Mouse (Mus musculus) embryonic facial prominence, embryonic 15.5 days (tissue): ENCODE results near the gene Rrbp1. TPM values are rescaled to one million over a fixed set of nuclear protein-coding genes. Genes with fewer than 3 reads are reported as not detected.

ENCODE experiments used
- ATAC-seq: fragments of 200-750 bp; cut with Nextera tagmentation; 2 replicates; pipeline ENCODE4 v1.8.0; 2017; ENCODE audit warnings: low read depth, moderate TSS enrichment; ENCODE audit not compliant: insufficient number of reproducible peaks, low FRiP score, low TSS enrichment
- H3K27ac ChIP-seq: fragments of 300-500 bp; sonication (generic); replicated peaks from 2 replicates; pipeline ENCODE4 v1.5.1; 2015; ENCODE audit warnings: mild to moderate bottlenecking, inconsistent platforms
- H3K27me3 ChIP-seq: fragments of 300-500 bp; sonication (generic); 2 replicates; pipeline ENCODE4 v1.6.1; 2015; ENCODE audit warnings: inconsistent platforms
- H3K36me3 ChIP-seq: fragments of 300-500 bp; sonication (generic); 2 replicates; pipeline ENCODE4 v1.6.1; 2015; ENCODE audit warnings: mild to moderate bottlenecking, inconsistent platforms
- H3K4me1 ChIP-seq: fragments of 300-500 bp; sonication (generic); 2 replicates; pipeline ENCODE4 v1.6.1; 2015; ENCODE audit warnings: inconsistent platforms
- H3K4me2 ChIP-seq: fragments of 300-500 bp; sonication (generic); replicated peaks from 2 replicates; pipeline ENCODE4 v1.6.1; 2015; ENCODE audit warnings: mild to moderate bottlenecking, inconsistent platforms
- H3K4me3 ChIP-seq: fragments of 300-500 bp; sonication (generic); replicated peaks from 2 replicates; pipeline ENCODE4 v1.5.1; 2015; ENCODE audit warnings: mild to moderate bottlenecking, inconsistent platforms
- H3K9ac ChIP-seq: fragments of 300-500 bp; sonication (generic); 2 replicates; pipeline ENCODE4 v1.6.1; 2015; ENCODE audit warnings: inconsistent platforms
- H3K9me3 ChIP-seq: fragments of 300-500 bp; sonication (generic); replicated peaks from 2 replicates; pipeline ENCODE4 v1.6.1; 2016; ENCODE audit warnings: inconsistent platforms
- WGBS: fragments of 180-500 bp; shearing (Covaris S2); methylation state at CpG from one replicate; pipeline ENCODE4 v1.1.7; 2015; 5-methylcytosine and 5-hydroxymethylcytosine counted together
- polyA plus RNA-seq: library from polyadenylated mRNA; unstranded; fragments of >200 nt; fragmentation: Nextera tagmentation; extraction: Ambion mirVana; gene quantifications from 2 replicates; pipeline ENCODE4 v1.2.1, GENCODE M21; 2015

Gene Rrbp1
- polyA plus RNA-seq, 1 experiment from 2014 or later: 129 TPM

DNA sequence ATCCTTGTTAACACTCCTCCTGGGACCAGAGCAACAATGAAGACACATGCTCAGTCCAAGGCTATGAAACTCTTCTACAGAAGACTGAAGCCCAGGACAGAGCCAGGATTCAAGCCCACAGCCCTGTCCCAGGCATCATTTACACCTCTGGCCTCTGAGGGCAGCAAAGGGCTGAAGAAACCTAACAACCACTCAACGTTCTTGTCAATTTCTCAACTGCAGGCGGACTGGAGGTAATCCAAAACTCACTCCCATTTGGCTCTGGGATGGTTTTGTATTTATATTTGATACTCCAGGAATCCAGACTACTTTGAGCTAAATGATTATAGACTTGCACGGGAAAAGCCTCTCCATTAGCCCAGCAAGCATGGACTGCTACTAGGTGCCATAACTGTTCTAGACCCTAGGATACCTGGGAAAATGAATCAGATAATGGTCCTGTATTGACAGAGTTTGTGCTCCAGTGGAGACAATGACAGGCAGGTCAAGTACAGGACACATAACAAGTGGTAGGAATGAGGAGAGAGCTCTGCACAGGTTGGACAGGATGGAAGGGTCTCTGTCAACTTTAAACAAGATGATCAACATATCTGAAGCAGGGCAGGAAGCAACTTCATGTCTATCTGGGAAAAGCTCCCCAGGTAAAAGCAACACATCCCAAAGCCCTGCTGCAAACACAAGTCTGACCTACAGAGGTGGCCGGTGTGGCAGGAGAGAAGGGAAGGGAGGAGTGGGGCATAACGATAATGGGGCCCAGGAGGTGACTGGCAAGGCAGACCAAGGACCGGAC lies 5.7 kb downstream of the Rrbp1 start:
- peaks cover 54% of the 10 kb centered on the region for H3K4me1 ChIP-seq
- ATAC-seq: no peak
- H3K27me3 ChIP-seq: no peaks in the 10 kb centered on the region
- 0 out of 2 replicates have a peak overlapping the region, but pooled peaks have one; percentile 4 for H3K27ac ChIP-seq
- H3K36me3 ChIP-seq: peaks cover 3% of the 10 kb centered on the region; the same call in 1 of the 2 replicates
- no peak overlapping the region for H3K9ac ChIP-seq
- 62% methylated on average over 6 of the region's 6 CpGs for WGBS
- no peaks in the 10 kb centered on the region for H3K9me3 ChIP-seq
- H3K4me3 ChIP-seq: no peak overlapping the region
- no peak overlapping the region for H3K4me2 ChIP-seq

DNA sequence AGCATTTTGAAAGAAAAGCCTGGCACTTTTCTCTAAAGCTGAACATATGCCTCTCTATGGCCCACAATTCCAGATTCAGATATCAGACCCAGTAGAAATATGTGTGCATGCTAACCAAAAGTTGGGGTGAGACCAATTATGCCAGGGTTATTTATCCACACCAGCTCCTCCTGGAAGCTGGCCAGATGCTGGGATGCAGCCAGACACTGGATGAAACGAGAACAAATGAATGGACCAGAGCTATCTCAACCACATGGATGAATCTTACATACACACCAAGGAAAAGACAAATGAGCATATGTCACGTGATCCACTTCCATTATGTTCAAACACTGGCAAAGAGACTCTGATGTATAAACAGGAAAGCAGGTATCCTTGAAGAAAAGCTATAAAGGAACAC lies 7.5 kb downstream of the Rrbp1 start:
- Histone ChIP-seq H3K27ac (no peak overlapping the region), H3K4me2 (no peak overlapping the region), H3K9ac (no peak overlapping the region), H3K4me3 (no peak overlapping the region), H3K36me3 (peaks cover 3% of the 10 kb centered on the region; the same call in 1 of the 2 replicates), H3K27me3 (no peaks in the 10 kb centered on the region), H3K9me3 (no peaks in the 10 kb centered on the region), H3K4me1 (peaks cover 39% of the 10 kb centered on the region)
- no peak for ATAC-seq
- 55% methylated on average over 2 of the region's 2 CpGs for WGBS

DNA sequence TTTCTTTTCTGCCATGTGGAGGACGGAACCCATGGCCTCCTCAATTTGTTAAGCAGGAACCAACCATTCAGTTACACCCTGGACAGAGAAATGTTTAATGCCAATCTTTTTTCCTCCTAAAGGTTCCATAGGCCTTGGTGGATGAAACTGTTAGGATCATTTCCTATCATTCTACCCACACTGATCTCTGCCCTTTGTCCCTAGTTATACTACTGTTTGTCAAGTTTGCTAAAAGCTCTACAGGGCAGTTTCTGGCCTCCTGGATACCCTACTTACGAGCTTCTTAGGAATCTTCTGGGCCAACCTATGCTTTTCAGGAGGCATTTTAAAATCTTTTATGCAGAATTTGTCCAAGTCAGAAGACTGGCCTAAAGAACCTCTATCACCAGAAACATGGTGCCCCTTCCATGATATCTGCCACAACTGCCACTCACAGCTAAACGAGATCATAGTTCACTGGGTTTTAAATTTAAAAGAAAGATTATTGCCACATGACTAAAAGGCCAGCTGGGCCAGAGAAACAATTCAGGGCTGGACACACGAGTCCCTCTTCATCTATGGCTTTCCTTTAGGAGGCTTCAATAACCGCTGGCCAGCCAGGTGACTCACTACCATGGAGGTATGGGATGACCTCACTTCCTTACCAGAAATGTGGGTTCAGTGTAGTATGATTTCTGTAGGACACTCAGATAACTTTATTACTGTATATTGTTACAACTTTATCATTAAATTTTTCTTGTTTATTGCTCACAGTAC lies 8.7 kb downstream of the Rrbp1 start:
- H3K27me3 ChIP-seq: no peaks in the 10 kb centered on the region
- WGBS: 78% methylated on average over 5 of the region's 5 CpGs

DNA sequence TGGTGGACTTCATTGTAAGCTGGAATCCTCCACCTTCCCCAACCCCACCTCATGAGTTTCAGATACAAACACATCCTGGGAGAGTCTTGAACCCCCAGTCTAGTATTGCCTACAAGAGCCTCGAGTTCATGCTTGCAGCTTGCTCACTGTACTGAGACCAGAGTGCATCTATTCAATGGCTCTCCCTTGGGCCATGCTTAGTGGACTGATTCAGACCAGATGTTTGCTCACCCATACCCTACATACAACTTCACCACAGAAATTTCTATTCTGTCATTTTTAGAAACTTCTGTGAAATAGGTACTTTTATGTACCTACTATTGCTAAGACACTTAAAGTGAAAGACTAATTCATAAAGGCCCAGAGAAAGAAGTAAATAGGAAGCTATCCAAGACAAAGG lies 18.1 kb downstream of the Rrbp1 start:
- Histone ChIP-seq H3K9me3 (no peaks in the 10 kb centered on the region), H3K36me3 (peaks cover 10% of the 10 kb centered on the region; the same call in 1 of the 2 replicates), H3K4me1 (peaks cover 18% of the 10 kb centered on the region; the same call in 1 of the 2 replicates), H3K9ac (no peak overlapping the region), H3K4me2 (no peak overlapping the region), H3K4me3 (no peak overlapping the region), H3K27me3 (no peaks in the 10 kb centered on the region), H3K27ac (no peak overlapping the region)
- ATAC-seq: no peak
- 47% methylated on average over 1 of the region's 1 CpGs for WGBS

More for the DNA sequence above, 8.7 kb downstream of the Rrbp1 start:
- Histone ChIP-seq H3K27ac (no peak overlapping the region), H3K4me1 (peaks cover 34% of the 10 kb centered on the region), H3K4me3 (no peak overlapping the region), H3K9me3 (no peaks in the 10 kb centered on the region), H3K9ac (no peak overlapping the region), H3K36me3 (no peaks in the 10 kb centered on the region), H3K4me2 (no peak overlapping the region)
- ATAC-seq: no peak

DNA sequence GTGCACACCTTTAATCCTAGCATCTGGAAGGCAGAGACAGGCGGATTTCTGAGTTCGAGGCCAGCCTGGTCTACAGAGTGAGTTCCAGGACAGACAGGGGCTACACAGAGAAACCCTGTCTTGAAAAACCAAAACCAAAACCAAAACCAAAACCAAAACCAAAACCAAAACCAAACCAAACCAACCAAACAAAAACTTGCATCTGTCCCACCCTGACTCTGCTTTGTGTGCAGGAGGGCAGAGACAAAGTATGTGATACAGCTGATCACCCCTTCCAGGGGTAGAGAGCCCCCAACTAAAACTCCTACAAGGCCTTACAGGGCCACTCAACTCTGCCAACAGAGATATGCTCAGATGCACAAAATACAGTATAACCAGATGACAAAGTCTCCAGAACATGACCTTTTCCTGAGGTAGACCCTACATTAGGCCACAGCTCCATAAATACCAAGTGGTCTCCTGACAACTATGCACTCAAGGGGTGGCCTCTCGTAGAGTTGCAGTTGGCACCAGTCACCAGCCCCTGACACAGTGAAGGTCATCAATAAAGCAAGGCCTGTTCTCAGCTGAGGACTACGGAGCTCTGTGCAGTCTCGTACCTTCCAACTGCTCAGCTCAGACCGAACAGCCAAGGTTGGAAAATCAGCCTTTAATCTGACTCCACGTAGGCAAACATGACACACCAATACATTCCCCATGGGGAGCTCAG lies 18.9 kb downstream of the Rrbp1 start:
- Histone ChIP-seq H3K9ac (no peak overlapping the region), H3K4me2 (no peak overlapping the region), H3K4me1 (peaks cover 17% of the 10 kb centered on the region; the same call in 1 of the 2 replicates), H3K27me3 (no peaks in the 10 kb centered on the region), H3K36me3 (peaks cover 11% of the 10 kb centered on the region; the same call in 1 of the 2 replicates), H3K4me3 (no peak overlapping the region), H3K27ac (no peak overlapping the region), H3K9me3 (no peaks in the 10 kb centered on the region)
- 86% methylated on average over 7 of the region's 7 CpGs for WGBS
- peak; percentile 39; the same call in 1 of the 2 replicates for ATAC-seq

DNA sequence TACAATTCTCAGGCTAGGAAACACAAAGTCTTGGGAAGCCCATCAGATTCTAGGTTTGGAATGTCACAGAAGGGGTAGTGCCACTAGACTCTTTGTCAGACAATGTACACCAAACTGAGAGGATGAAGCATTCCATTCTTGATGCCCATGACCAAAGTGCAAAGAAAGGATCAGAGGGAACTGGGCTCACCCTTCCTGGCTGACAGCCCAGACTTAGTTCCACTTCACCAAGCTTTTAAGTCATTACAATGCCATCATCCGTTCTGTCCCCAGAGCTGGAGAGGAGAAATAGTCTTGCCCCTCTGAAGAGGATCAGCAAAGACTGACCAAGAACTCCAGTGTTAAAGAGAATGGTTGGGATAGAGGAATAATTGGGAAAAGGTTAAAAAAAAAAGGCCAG lies 20.1 kb downstream of the Rrbp1 start:
- 32% methylated on average over 1 of the region's 1 CpGs for WGBS
- H3K27ac ChIP-seq: no peak overlapping the region
- ATAC-seq: no peak

DNA sequence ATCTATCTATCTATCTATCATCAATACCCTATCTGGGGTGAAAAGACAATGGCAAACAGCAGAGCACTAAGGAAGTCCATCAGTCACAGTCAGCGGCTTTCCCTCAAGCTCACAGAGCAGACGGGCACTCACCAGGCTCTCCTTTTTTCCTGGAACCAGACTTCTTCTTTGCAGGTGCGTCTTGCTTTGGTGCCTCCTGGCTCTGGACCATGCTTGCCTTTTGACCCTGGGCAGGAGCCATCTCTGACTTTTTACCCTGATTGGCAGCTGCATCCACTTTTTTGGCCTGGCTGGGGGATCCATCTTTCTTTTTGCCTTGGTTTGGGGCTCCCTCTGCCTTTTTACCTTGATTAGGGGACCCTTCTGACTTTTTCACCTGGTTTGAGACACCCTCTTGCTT lies 23.0 kb downstream of the Rrbp1 start:
- no peak overlapping the region for H3K9ac ChIP-seq
- no peaks in the 10 kb centered on the region for H3K27me3 ChIP-seq
- no peaks in the 10 kb centered on the region for H3K9me3 ChIP-seq
- H3K4me3 ChIP-seq: no peak overlapping the region
- peaks cover 31% of the 10 kb centered on the region for H3K36me3 ChIP-seq
- H3K4me2 ChIP-seq: no peak overlapping the region
- WGBS: 87% methylated on average over 3 of the region's 3 CpGs
- ATAC-seq: no peak
- peaks cover 18% of the 10 kb centered on the region for H3K4me1 ChIP-seq
- no peak overlapping the region for H3K27ac ChIP-seq

More for the DNA sequence above, 20.1 kb downstream of the Rrbp1 start:
- no peak overlapping the region for H3K4me3 ChIP-seq
- no peak overlapping the region for H3K9ac ChIP-seq
- peaks cover 17% of the 10 kb centered on the region; the same call in 1 of the 2 replicates for H3K4me1 ChIP-seq
- no peaks in the 10 kb centered on the region for H3K27me3 ChIP-seq
- no peaks in the 10 kb centered on the region for H3K9me3 ChIP-seq
- H3K36me3 ChIP-seq: peaks cover 12% of the 10 kb centered on the region; the same call in 1 of the 2 replicates
- no peak overlapping the region for H3K4me2 ChIP-seq

DNA sequence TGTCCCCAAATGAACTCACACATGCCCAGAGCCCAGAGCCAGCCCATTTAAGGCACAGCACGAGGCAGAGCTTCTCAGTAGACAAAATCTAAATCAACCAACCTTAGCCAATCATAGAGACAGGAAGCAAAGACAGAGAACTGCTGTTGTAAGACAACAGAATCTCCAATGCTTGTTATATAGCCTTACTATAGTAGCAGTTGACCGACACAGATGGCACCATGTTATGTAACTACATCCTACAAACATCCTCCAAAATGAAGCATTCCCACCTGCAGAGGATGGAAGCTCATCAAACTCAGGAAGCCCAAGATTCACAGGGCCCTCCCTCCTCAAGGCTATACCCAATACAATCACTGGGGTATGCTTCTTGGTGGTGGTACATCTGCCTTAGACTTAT lies 23.6 kb downstream of the Rrbp1 start:
- 78% methylated on average over 2 of the region's 2 CpGs for WGBS
- Histone ChIP-seq H3K36me3 (peaks cover 31% of the 10 kb centered on the region), H3K27me3 (no peaks in the 10 kb centered on the region), H3K4me3 (no peak overlapping the region), H3K9me3 (no peaks in the 10 kb centered on the region), H3K4me2 (no peak overlapping the region), H3K9ac (no peak overlapping the region), H3K27ac (no peak overlapping the region), H3K4me1 (peaks cover 18% of the 10 kb centered on the region)
- no peak for ATAC-seq

DNA sequence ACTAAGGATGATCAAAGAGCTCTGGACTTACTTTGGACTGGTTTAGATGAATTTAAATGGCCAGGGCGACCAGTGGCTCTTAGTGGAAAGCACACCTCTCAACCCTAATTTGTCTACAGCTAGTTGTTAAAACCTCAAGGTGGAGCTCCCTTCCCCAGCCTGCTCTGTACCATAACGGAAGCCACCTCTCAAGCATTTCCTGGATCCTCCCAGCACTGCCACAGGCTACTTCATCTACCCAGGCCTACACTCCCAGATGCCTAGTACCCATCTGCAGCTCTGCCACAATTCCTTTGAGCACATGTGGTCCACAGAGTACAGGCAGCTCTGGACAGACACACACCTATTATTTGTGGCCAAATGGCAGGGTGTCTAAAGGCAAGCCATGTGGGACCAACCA lies 27.6 kb downstream of the Rrbp1 start:
- Histone ChIP-seq H3K27ac (no peak overlapping the region), H3K4me3 (no peak overlapping the region), H3K9ac (no peak overlapping the region), H3K9me3 (no peaks in the 10 kb centered on the region), H3K36me3 (peaks cover 36% of the 10 kb centered on the region), H3K4me2 (no peak overlapping the region), H3K27me3 (no peaks in the 10 kb centered on the region), H3K4me1 (peaks cover 4% of the 10 kb centered on the region; the same call in 1 of the 2 replicates)
- 52% methylated on average over 2 of the region's 2 CpGs for WGBS
- ATAC-seq: no peak

DNA sequence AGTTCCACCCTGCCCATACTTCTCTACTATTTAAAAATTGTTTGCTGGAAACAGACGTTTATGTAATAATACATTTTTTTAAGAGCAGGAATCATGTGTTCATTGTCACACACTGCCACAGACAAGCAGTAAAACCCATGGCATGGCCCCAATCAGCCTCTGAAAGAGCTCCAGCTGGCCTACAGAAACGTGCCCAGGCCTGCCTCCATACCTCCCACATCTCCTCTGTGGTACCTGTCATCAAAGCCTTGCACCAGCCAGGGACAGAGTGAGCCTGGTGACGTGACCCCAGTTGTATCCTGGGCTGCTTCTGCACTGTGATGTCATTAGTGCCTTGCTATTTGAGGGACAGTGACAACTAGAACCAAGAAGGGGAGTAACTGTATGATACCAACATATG lies 28.2 kb downstream of the Rrbp1 start:
- no peak overlapping the region for H3K27ac ChIP-seq
- 38% methylated on average over 3 of the region's 3 CpGs for WGBS
- no peak overlapping the region for H3K9ac ChIP-seq
- no peaks in the 10 kb centered on the region for H3K27me3 ChIP-seq
- H3K36me3 ChIP-seq: peaks cover 31% of the 10 kb centered on the region
- no peaks in the 10 kb centered on the region for H3K9me3 ChIP-seq
- peaks cover 4% of the 10 kb centered on the region; the same call in 1 of the 2 replicates for H3K4me1 ChIP-seq
- no peak overlapping the region for H3K4me3 ChIP-seq
- ATAC-seq: no peak
- no peak overlapping the region for H3K4me2 ChIP-seq

DNA sequence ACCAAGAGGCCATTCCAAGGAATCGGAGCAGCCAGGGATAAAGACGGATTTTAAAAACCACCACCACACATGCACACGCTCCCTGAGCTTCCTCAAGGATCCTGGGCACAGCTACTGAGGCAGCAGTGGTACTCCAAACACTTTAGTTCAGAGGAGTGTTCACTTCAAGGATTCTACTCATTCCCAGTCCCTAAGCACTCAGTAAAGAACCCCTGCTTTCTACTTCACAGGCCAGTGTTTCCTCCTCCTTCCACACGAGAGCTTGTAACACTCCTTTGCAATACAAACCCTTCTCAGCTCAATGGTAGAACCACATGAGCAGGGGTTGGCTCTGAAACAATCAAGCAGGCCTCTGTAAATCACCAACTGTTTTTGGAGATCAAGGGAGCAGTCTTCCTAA lies 28.9 kb downstream of the Rrbp1 start:
- Histone ChIP-seq H3K4me1 (peaks cover 4% of the 10 kb centered on the region; the same call in 1 of the 2 replicates), H3K27ac (no peak overlapping the region), H3K9me3 (no peaks in the 10 kb centered on the region), H3K4me3 (no peak overlapping the region), H3K9ac (no peak overlapping the region), H3K27me3 (no peaks in the 10 kb centered on the region), H3K4me2 (no peak overlapping the region), H3K36me3 (peaks cover 31% of the 10 kb centered on the region)
- WGBS: 80% methylated on average over 4 of the region's 4 CpGs
- no peak for ATAC-seq
